Mouse (Mus musculus) neural tube, embryonic 14.5 days (tissue): ENCODE results near the gene Tcf12. TPM values are rescaled to one million over a fixed set of nuclear protein-coding genes. Genes with fewer than 3 reads are reported as not detected.

Experiments used
- ATAC-seq: fragments of 200-750 bp; cut with Nextera tagmentation; 2 replicates; pipeline ENCODE4 v1.8.0; 2017; ENCODE audit warnings: low read depth, mild to moderate bottlenecking, moderate TSS enrichment, moderate library complexity
- H3K27ac ChIP-seq: fragments of 300-500 bp; sonication (generic); 2 replicates; pipeline ENCODE4 v1.5.1; 2014; ENCODE audit warnings: low read depth, mild to moderate bottlenecking, control low read depth, low read length, moderate library complexity, mixed read lengths
- H3K27me3 ChIP-seq: fragments of 300-500 bp; sonication (generic); 2 replicates; pipeline ENCODE4 v1.6.1; 2014; ENCODE audit warnings: low read length; ENCODE audit not compliant: control insufficient read depth, insufficient read depth
- H3K36me3 ChIP-seq: fragments of 300-500 bp; sonication (generic); 2 replicates; pipeline ENCODE4 v1.6.1; 2014; ENCODE audit warnings: low read length, mixed read lengths; ENCODE audit not compliant: control insufficient read depth, insufficient read depth
- H3K4me1 ChIP-seq: fragments of 300-500 bp; sonication (generic); 2 replicates; pipeline ENCODE4 v1.6.1; 2014; ENCODE audit warnings: low read length; ENCODE audit not compliant: control insufficient read depth, insufficient read depth
- H3K4me2 ChIP-seq: fragments of 300-500 bp; sonication (generic); 2 replicates; pipeline ENCODE4 v1.6.1; 2014; ENCODE audit warnings: mild to moderate bottlenecking, low read depth, low read length, control low read depth
- H3K4me3 ChIP-seq: fragments of 300-500 bp; sonication (generic); 2 replicates; pipeline ENCODE4 v1.5.1; 2014; ENCODE audit warnings: low read depth, low read length, control low read depth, mixed read lengths
- H3K9ac ChIP-seq: fragments of 300-500 bp; sonication (generic); replicated peaks from 2 replicates; pipeline ENCODE4 v1.6.1; 2014; ENCODE audit warnings: low read depth, mild to moderate bottlenecking, control low read depth, low read length, mixed read lengths
- H3K9me3 ChIP-seq: fragments of 300-500 bp; sonication (generic); 2 replicates; pipeline ENCODE4 v1.6.1; 2016; ENCODE audit warnings: low read length; ENCODE audit not compliant: control insufficient read depth
- WGBS: fragments of 180-500 bp; shearing (Covaris S2); extraction: QIAGEN DNeasy Blood & Tissue Kit; methylation state at CpG from one replicate; pipeline ENCODE4 v1.1.7; 2014; 5-methylcytosine and 5-hydroxymethylcytosine counted together
- polyA plus RNA-seq: library from polyadenylated mRNA; unstranded; fragments of >200 nt; fragmentation: Nextera tagmentation; extraction: Ambion mirVana; gene quantifications from 2 replicates; pipeline ENCODE4 v1.2.1, GENCODE M21; 2014

Gene Tcf12
- polyA plus RNA-seq, 1 experiment from 2014 or later = 74.1 TPM

DNA sequence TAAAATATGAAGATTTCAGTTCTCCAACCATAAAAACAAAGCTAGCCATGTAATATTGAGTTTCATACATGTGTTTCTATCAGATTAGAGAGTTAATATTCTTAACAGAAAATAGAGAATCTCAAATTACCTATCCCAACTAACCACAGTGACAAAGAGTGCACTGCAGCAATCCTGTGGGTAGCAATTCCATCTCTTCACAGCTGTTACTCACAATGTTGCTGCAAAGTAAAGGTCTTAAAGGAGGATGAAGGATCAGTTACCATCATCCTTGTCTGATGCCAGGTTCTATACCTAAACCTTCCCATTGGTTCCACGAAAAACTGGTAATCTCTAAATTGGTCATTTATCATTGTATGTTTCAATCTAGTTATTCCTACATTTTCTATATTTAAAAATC, 95.7 kb downstream of the Tcf12 start:
- Histone ChIP-seq H3K4me1 (no peaks in the 10 kb centered on the region), H3K27ac (no peak overlapping the region), H3K4me2 (no peak overlapping the region), H3K9me3 (no peaks in the 10 kb centered on the region), H3K36me3 (no peaks in the 10 kb centered on the region), H3K27me3 (no peaks in the 10 kb centered on the region), H3K9ac (no peak overlapping the region), H3K4me3 (no peak overlapping the region)
- ATAC-seq = no peak
- 98% methylated on average over 1 of the region's 1 CpGs for WGBS

DNA sequence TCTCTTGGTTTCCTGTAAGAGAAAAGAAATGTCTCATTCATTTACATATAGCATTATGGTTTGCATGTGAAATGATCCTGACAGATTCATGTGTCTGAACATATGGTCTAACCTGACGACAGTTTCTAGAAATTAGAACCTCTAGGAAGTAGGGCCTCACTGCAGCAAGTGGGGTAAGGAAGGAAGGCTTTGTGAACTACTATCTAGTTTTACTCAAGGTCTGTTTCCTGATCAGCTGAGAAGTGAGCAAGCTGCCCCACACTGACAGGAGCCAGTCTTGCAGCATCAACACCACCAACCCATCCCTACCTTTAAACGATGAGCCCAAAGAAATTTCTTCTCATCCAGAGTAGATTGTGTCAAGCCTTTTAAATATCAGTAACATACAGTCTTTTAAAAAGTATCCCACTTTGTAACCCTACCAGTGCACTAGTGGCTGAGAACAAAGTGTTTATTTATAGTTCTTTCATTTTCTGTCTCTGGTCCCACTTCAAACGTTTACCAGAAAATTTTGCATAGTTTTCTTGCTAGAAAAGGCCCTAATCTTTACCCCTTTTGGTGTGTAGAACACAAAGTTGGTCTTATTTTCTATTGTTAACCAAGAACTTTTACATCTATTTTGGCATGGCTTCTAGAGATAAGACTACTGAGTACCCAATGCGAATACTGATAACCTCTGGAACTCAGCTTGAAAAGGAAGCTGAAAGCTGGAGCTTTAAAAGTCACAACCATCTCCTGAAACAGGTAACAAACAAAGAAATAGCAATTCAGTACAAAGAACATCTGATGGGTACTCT, 96.9 kb downstream of the Tcf12 start:
- no peak for ATAC-seq
- H3K4me3 ChIP-seq = no peak overlapping the region
- H3K27me3 ChIP-seq = no peaks in the 10 kb centered on the region
- H3K27ac ChIP-seq = no peak overlapping the region
- H3K9me3 ChIP-seq = no peaks in the 10 kb centered on the region
- WGBS = 84% methylated on average over 4 of the region's 4 CpGs
- no peaks in the 10 kb centered on the region for H3K4me1 ChIP-seq
- H3K36me3 ChIP-seq = no peaks in the 10 kb centered on the region
- no peak overlapping the region for H3K9ac ChIP-seq
- no peak overlapping the region for H3K4me2 ChIP-seq

DNA sequence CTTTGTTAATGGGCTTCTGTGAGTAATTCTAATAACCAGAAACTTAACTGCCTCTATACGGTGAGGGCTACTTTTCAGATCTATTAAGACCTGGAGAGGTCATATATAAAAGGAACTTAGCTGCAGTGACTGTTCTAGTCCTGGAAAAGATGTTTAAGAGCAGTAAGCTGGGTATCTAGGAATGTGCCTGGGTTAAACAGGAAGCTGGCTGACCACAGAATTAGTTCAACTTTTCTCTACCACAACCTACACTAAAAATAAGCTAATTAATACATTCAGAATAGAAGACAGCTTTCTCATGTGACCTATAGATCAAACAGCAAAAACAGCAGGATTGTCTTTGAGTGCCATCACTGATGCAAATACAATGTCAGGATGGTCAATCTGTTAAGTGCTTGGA, 98.1 kb downstream of the Tcf12 start:
- H3K4me1 ChIP-seq = no peaks in the 10 kb centered on the region
- no peaks in the 10 kb centered on the region for H3K27me3 ChIP-seq
- H3K36me3 ChIP-seq = no peaks in the 10 kb centered on the region
- no peak overlapping the region for H3K4me3 ChIP-seq
- ATAC-seq = no peak
- H3K9ac ChIP-seq = no peak overlapping the region
- no peaks in the 10 kb centered on the region for H3K9me3 ChIP-seq
- H3K4me2 ChIP-seq = no peak overlapping the region
- H3K27ac ChIP-seq = no peak overlapping the region
- 73% methylated on average over 1 of the region's 1 CpGs for WGBS

DNA sequence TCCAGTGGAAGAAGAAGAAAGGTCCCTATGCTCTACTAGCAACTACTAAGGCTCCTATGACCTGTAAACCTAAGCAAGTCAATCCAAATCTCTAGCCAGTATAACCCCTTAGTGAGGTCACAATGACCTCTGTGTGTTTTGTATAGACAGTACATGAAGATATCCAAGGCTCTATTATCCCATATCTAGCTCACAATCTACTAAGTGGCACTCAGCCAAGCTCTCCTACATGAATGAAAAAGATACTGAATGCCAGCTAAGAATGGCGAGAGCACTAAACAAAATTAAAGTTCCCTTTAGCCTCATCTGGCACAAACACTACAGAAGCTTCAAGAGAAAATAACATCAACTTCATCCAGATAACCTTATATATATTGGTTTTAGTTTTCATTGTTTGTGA, 103.0 kb downstream of the Tcf12 start:
- no peak overlapping the region for H3K4me2 ChIP-seq
- H3K9ac ChIP-seq = no peak overlapping the region
- H3K27me3 ChIP-seq = no peaks in the 10 kb centered on the region
- H3K4me3 ChIP-seq = no peak overlapping the region
- H3K27ac ChIP-seq = no peak overlapping the region
- H3K4me1 ChIP-seq = no peaks in the 10 kb centered on the region
- 72% methylated on average over 1 of the region's 1 CpGs for WGBS
- no peaks in the 10 kb centered on the region for H3K9me3 ChIP-seq
- no peak for ATAC-seq
- no peaks in the 10 kb centered on the region for H3K36me3 ChIP-seq

DNA sequence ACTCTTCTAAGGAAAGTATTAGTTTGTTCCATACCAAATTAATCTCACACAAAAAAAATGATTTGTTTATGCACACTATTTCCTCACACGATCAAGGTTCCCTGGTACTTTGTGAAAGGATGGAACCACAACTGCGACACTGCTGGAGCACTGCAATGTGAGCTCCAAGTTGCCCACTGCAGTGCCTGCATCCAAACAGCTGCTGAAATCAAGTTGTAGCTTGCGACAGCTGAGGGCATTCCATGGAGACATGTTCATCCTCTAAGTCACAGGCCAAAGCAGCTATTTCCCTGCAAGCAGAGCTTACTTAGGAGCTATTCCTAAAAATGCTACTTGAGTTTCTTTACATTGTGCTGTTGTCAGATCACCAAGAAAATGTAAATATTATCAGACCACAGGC, 120.5 kb downstream of the Tcf12 start:
- Histone ChIP-seq H3K4me1 (peaks cover 6% of the 10 kb centered on the region), H3K9me3 (no peaks in the 10 kb centered on the region), H3K4me2 (no peak overlapping the region), H3K27me3 (no peaks in the 10 kb centered on the region), H3K36me3 (no peaks in the 10 kb centered on the region), H3K27ac (no peak overlapping the region), H3K9ac (no peak overlapping the region), H3K4me3 (no peak overlapping the region)
- 82% methylated on average over 3 of the region's 3 CpGs for WGBS
- no peak for ATAC-seq

DNA sequence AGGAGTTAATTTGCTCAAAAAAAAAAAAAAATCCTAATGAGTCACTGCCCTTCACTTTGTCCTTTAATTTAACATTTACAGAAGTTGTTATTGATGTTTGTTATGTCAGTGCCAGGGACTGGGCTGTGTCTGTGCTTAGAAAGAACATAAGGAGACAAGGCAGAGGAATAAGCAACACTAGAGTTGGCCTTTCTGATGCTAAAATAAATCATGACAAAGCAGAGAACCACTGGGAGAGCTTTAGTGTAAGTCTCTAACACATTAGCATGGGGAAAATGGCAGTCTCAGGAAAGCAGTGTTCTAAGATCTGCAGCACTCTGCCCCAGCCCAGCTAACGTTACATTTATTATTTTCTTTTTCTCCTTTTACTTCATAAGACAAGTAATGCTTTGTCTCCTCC, 121.3 kb downstream of the Tcf12 start:
- Histone ChIP-seq H3K4me2 (no peak overlapping the region), H3K4me1 (peaks cover 6% of the 10 kb centered on the region), H3K9ac (no peak overlapping the region), H3K27me3 (no peaks in the 10 kb centered on the region), H3K36me3 (no peaks in the 10 kb centered on the region), H3K27ac (no peak overlapping the region; the same call in 1 of the 2 replicates), H3K9me3 (no peaks in the 10 kb centered on the region), H3K4me3 (no peak overlapping the region)
- 46% methylated on average over 1 of the region's 1 CpGs for WGBS
- ATAC-seq = no peak

DNA sequence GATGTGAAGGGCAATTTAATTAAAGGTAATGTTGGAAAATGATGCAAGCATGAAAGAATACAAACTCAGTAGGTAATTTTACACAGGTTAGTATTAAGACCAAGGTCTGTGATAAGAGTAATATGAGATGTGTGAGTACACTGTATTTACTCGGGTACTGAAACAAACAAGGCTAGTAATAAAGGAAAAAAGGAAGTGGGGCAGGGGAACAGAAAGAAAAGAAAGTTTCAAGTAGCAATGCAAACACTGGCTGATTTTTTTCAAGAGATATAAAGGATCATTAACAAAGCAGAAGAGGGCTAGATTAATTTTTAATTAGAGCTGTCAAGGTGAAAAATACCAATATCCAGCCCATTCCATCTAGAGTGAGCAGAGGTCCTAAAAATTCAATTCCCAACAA, 122.0 kb downstream of the Tcf12 start:
- 75% methylated on average over 1 of the region's 1 CpGs for WGBS

DNA sequence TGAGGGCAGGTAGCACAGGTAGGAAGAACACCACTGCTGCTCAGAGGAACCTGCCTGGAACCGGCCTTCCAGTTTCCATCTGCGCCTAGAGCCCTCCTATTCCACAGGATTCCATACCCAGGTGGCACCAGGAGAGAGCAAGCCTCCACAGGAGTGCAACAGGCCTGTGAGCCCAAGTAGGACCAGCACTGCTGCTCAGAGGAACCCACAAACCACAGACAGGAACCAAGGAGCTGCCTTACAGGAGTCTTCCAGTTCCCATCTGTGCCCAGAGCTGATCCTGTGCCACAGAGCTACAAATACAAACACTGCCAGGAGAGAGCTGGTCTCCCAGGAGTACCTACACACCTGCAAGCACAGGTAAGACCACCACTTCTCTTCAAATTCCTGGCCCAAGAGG, 125.0 kb downstream of the Tcf12 start:
- Histone ChIP-seq H3K9me3 (no peaks in the 10 kb centered on the region), H3K4me1 (peaks cover 6% of the 10 kb centered on the region), H3K27ac (no peak overlapping the region), H3K4me2 (no peak overlapping the region), H3K27me3 (no peaks in the 10 kb centered on the region), H3K4me3 (no peak overlapping the region), H3K36me3 (no peaks in the 10 kb centered on the region), H3K9ac (no peak overlapping the region)
- ATAC-seq = no peak
- WGBS = 98% methylated on average over 2 of the region's 2 CpGs

More for the DNA sequence above, 122.0 kb downstream of the Tcf12 start:
- no peak for ATAC-seq
- Histone ChIP-seq H3K9ac (no peak overlapping the region), H3K4me1 (peaks cover 6% of the 10 kb centered on the region), H3K27ac (no peak overlapping the region), H3K27me3 (no peaks in the 10 kb centered on the region), H3K36me3 (no peaks in the 10 kb centered on the region), H3K9me3 (no peaks in the 10 kb centered on the region), H3K4me3 (no peak overlapping the region), H3K4me2 (no peak overlapping the region)

DNA sequence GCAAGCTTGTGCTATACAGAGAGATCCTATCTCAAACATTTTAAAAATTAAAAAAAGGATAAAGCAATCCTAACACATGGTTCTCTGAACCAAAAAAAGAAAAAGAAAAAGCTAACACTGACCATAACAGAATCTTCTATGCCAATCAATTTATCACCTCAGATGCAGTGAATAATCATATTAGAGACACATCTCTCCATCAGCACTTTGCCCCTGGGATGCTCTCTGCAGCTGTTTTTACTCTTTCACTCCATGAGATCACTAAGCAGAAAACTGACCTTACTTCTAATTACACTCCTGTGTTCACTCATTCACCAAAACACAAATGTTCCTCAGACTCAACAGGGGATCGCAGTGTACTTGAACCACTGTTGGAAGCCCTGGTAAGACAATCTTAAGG, 128.8 kb downstream of the Tcf12 start:
- no peak overlapping the region for H3K9ac ChIP-seq
- no peaks in the 10 kb centered on the region for H3K36me3 ChIP-seq
- ATAC-seq = no peak
- WGBS = 80% methylated on average over 1 of the region's 1 CpGs
- no peak overlapping the region for H3K27ac ChIP-seq
- no peak overlapping the region for H3K4me3 ChIP-seq
- H3K9me3 ChIP-seq = no peaks in the 10 kb centered on the region
- no peaks in the 10 kb centered on the region for H3K27me3 ChIP-seq
- H3K4me2 ChIP-seq = no peak overlapping the region
- peaks cover 4% of the 10 kb centered on the region; the same call in 1 of the 2 replicates for H3K4me1 ChIP-seq
